13 mouse cellular contexts compared by ENCODE assay signal in genomic region chr5:107978289-107979035, GRCm38 (mm10). TPM values are rescaled to one million over a fixed set of nuclear protein-coding genes. Genes with fewer than 3 reads are reported as not detected.
A peak's percentile ranks its signal among the peaks of the same experiment; 100 is the strongest.
DNase-seq lines count a peak whose midpoint lies in the region; ATAC-seq and TF ChIP-seq lines count a peak whose summit lies in the region.
"Had no signal": no experiment of that assay in that cellular context is flagged by ENCODE, and none has a peak within 500 bp of the region (broad histone marks: within the 10 kb centered on the region; RNA-seq: fewer than 3 reads in every experiment).

No protein-coding gene starts in this region.

- TF ChIP-seq CTCF in spleen, adult 2 months (IDR thresholded peaks at IDR 0.05; ENCODE audit: extremely low read depth, insufficient read depth, insufficient read length, insufficient replicate concordance), result no peak

- WGBS in spleen, adult 2 months, result 32% methylated on average over 6 of the region's 6 CpGs
- WGBS in intestine, embryonic 16.5 days, result 68% methylated on average over 6 of the region's 6 CpGs
- WGBS in embryonic facial prominence, embryonic 10.5 days, result 85% methylated on average over 6 of the region's 6 CpGs

- no peak overlapping the region for H3K4me2 ChIP-seq in intestine, embryonic 16.5 days (ENCODE audit: low read depth, low read length)
- H3K4me2 ChIP-seq: midbrain, embryonic 13.5 days; neural tube, embryonic 12.5 days had no signal

- peak overlapping the region; percentile 87 for H3K27ac ChIP-seq in spleen, adult 2 months (ENCODE audit: insufficient read depth, low read length)
- peak overlapping the region; percentile 19; the same call in 1 of the 2 replicates for H3K27ac ChIP-seq in intestine, embryonic 16.5 days (ENCODE audit: low read length)
- H3K27ac ChIP-seq in embryonic facial prominence, embryonic 10.5 days (replicated peaks), result no peak overlapping the region
- H3K27ac ChIP-seq: midbrain, embryonic 13.5 days; neural tube, embryonic 12.5 days had no signal

- H3K9ac ChIP-seq in intestine, embryonic 16.5 days (ENCODE audit: low read depth, low read length), result no peak overlapping the region
- H3K9ac ChIP-seq: midbrain, embryonic 13.5 days; neural tube, embryonic 12.5 days had no signal

- no peak overlapping the region; the same call in 1 of the 2 replicates for H3K4me3 ChIP-seq in spleen, adult 2 months (ENCODE audit: extremely low read depth, insufficient read depth, insufficient read length)
- H3K4me3 ChIP-seq in intestine, embryonic 16.5 days (ENCODE audit: low read length), result no peak overlapping the region
- no peak overlapping the region for H3K4me3 ChIP-seq in embryonic facial prominence, embryonic 10.5 days
- H3K4me3 ChIP-seq: midbrain, embryonic 13.5 days; neural tube, embryonic 12.5 days had no signal

- no peaks in the 10 kb centered on the region for H3K27me3 ChIP-seq in spleen, adult 2 months (ENCODE audit: control insufficient read depth, insufficient read depth, low read length)
- H3K27me3 ChIP-seq in intestine, embryonic 16.5 days (replicated peaks; ENCODE audit: control insufficient read depth, insufficient read depth, low read length), result no peaks in the 10 kb centered on the region
- H3K27me3 ChIP-seq in embryonic facial prominence, embryonic 10.5 days (replicated peaks; ENCODE audit: low read depth, poor library complexity, severe bottlenecking), result no peaks in the 10 kb centered on the region
- H3K27me3 ChIP-seq: midbrain, embryonic 13.5 days; neural tube, embryonic 12.5 days had no signal

- peak; percentile 72 for ATAC-seq in intestine, embryonic 16.5 days
- ATAC-seq: midbrain, embryonic 13.5 days had no signal

- DNase-seq in spleen, adult 2 months (ENCODE audit: low read depth in 1 of 2, low spot score in 2 of 2), result peak; percentile 36 to 40
- no peak for DNase-seq in spleen, postnatal 4 days (ENCODE audit: low spot score in 2 of 2)
- DNase-seq in T-cell, adult 2 months (ENCODE audit: low spot score), result peak; percentile 60
- peak; percentile 38 for DNase-seq in thymus, postnatal 14 days
- DNase-seq in embryo, embryonic 10 days (ENCODE audit: low spot score), result no peak
- DNase-seq in embryonic facial prominence, embryonic 10.5 days (ENCODE audit: low spot score), result no peak
- DNase-seq: cerebellum, postnatal 14 days; heart, postnatal 4 days; kidney, adult 2 months; right cerebral cortex, postnatal 4 days had no signal

- H3K9me3 ChIP-seq in intestine, embryonic 16.5 days (ENCODE audit: control insufficient read depth, low read length), result no peaks in the 10 kb centered on the region
- no peaks in the 10 kb centered on the region for H3K9me3 ChIP-seq in embryonic facial prominence, embryonic 10.5 days
- H3K9me3 ChIP-seq: midbrain, embryonic 13.5 days; neural tube, embryonic 12.5 days had no signal

- peaks cover 25% of the 10 kb centered on the region for H3K4me1 ChIP-seq in spleen, adult 2 months (ENCODE audit: control insufficient read depth, insufficient read depth, insufficient read length)
- peaks cover 14% of the 10 kb centered on the region for H3K4me1 ChIP-seq in intestine, embryonic 16.5 days (ENCODE audit: control insufficient read depth, insufficient read depth, low read length)
- peaks cover 7% of the 10 kb centered on the region for H3K4me1 ChIP-seq in embryonic facial prominence, embryonic 10.5 days
- H3K4me1 ChIP-seq: neural tube, embryonic 12.5 days had no signal

- no peaks in the 10 kb centered on the region; the same call in 1 of the 2 replicates for H3K36me3 ChIP-seq in spleen, adult 2 months (ENCODE audit: control insufficient read depth, insufficient read depth, low read length)
- no peaks in the 10 kb centered on the region for H3K36me3 ChIP-seq in intestine, embryonic 16.5 days (ENCODE audit: control insufficient read depth, insufficient read depth, low read length)
- no peaks in the 10 kb centered on the region for H3K36me3 ChIP-seq in embryonic facial prominence, embryonic 10.5 days (replicated peaks)
- H3K36me3 ChIP-seq: midbrain, embryonic 13.5 days; neural tube, embryonic 12.5 days had no signal

- no peak for TF ChIP-seq POLR2A in spleen, adult 2 months (IDR thresholded peaks at IDR 0.05; ENCODE audit: low read depth, low read length)

RNA-seq across cellular contexts. Expression of gene Fam69a, which starts 8.4 kb away (rescaled TPM):
- 1.6 and 2.2 TPM in 2 replicates for polyA plus RNA-seq in spleen, adult 2 months (2012; rRNA removed)
- polyA plus RNA-seq in intestine, embryonic 16.5 days (2015; fragmentation: Nextera tagmentation; extraction: Ambion mirVana), result 17.8 and 17.9 TPM in 2 replicates
- 16.5 and 16.7 TPM in 2 replicates for polyA plus RNA-seq in embryonic facial prominence, embryonic 10.5 days (2016; fragmentation: Nextera tagmentation; extraction: Ambion mirVana)

Comparison
In these comparisons a context has a peak if more than half of its experiments do, and no peak if none do; other contexts are left out.
1. DNase-seq: peak in spleen, adult 2 months (2 of 2), T-cell, adult 2 months (single experiment) and thymus, postnatal 14 days (single experiment); none in spleen, postnatal 4 days (0 of 2), embryo, embryonic 10 days (single experiment) and embryonic facial prominence, embryonic 10.5 days (single experiment).